Mouse (Mus musculus): ENCODE data around the gene Abca8b.
A peak's percentile ranks its signal among the peaks of the same experiment; 100 is the strongest.
"Not testable (repeated sequence)": the region's sequence is repeated elsewhere in the genome, so short reads cannot be mapped to it uniquely, and the experiment has no call there.

The Abca8b gene

DNA sequence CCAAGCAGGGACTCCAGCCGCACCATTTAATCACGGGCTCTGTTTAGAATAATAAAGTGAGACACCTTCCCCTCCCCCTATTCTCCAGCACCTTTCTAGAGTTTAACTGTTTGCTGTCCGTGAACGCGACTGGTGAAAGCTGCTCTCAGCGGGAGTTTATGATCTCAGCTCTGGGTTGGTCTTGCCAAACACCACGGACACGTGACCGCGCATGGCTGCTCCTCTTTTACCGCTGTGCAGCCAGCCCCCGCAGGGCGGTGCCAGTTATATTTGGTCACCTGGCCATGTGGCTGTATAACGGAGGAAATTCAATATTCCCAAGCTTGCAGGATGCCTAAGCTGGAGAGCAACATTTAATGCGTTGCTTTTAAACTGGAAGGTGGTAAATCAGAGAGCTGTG is at the start of gene Abca8b:
Gene Abca8b (minus strand): TSS at position 222 of the 400 bp plus-strand sequence.
- peak; percentile 59 to 65 for DNase-seq (ENCODE audit: low spot score in 2 of 2)

- DNase-seq (ENCODE audit: low spot score in 2 of 2): no peak
These were observed 42.1 kb upstream of the Abca8b start for GRCm38 (mm10) chr11:110037795-110038194.

DNA sequence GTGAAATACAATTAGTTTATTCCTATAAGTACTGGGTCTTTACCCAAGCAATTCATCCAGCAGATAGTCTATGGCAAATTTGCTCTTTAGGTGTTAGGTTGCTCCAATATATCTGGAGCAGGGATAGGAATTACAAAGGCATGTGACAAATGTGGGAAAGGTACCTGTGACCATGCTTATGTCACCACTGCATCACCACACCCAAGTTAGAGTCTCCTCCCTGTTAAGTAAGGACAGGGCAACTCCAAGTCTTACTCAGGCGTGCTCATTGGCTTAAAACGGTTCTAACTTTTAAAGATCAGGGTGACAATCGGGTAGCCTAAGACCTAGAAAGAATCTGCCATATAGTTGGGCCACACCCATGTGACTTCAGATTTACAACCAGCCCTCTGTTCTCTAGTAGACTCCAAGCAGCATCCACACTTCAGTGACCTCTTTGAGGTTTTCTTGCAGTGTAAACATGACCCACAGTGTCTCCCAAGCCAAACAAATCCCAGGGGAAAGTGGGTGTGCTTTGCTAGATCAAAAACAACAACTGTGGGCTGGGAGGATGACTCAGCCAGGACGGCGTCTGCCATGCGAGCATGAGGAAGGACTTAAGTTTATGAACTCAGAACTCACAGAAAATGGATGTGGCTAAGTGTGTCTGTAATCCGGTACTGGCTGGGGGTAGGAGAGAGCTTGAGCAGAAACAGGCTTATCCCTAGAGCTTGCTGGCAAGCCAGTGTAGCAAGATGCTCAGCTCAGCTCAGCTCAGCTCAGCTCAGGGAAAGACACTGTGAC is 33.5 kb upstream of the Abca8b start:
- no peak for DNase-seq (ENCODE audit: low spot score in 2 of 2)

DNA sequence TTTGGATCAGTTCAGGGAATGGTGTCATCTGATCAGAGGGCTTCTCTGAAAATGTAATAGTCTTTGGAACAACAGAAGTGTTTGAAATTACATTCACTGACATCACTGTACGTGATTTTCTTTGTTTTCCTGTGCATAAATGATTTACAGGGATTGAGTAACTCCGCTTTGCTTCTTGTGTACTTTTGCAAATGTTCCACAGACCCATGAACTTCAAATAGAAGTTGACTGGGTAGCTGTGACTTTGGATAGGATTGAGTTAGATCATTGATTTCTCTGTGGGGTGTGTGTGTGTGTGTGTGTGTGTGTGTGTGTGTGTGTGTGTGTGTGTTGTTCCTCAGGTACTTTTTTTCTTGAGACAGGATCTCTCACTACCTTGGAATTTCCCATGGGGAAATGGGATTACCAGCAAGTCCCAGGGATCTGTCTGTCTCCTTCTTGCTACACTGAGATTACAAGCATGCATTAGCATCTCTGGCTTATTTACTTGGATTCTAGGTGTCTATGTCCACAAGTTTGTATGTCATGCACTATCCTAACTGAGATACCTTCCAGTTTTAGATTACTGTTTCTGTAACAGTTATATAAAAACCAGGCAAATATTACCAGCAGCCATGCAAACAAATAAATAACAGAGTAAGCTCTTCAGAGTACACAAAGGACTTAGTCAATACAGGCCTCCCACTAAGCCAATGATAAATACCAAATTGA is 15.3 kb upstream of the Abca8b start:
- DNase-seq (ENCODE audit: low spot score in 2 of 2): no peak

GRCm38 (mm10) chr11:109995013-109995412 is 632 bp downstream of the Abca8b start:
- peak in 1 of 2 experiments; percentile 14 for DNase-seq (ENCODE audit: low spot score in 2 of 2)

- DNase-seq (ENCODE audit: low spot score in 2 of 2): no peak
These were observed 1.6 kb downstream of the Abca8b start for GRCm38 (mm10) chr11:109994014-109994413.

GRCm38 (mm10) chr11:109991270-109991669 is 4.4 kb downstream of the Abca8b start:
- DNase-seq (ENCODE audit: low spot score in 2 of 2): no peak

GRCm38 (mm10) chr11:109990256-109990655 is 5.4 kb downstream of the Abca8b start:
- DNase-seq (ENCODE audit: low spot score in 2 of 2): no peak

DNA sequence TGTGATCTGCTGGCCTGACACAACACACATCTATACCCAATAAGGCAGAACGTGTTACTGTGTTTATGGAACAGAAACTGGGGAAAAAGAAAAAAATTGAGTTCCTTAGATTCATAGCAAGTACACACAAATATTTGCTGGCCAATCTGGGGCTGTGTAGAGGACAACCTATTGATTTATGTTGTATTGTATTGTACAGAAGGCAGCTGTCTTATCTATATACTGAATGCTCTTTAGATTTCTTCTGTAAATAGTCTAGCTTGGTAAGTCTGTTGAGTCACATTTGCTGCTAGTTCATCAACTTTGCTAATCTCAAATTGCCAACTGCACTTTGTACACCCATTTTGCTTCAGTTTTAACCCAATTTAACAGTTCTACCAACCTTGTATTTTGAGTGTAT is 7.5 kb downstream of the Abca8b start:
- no peak for DNase-seq (ENCODE audit: low spot score in 2 of 2)

GRCm38 (mm10) chr11:109987460-109988072 is 8.1 kb downstream of the Abca8b start:
- not testable (repeated sequence) for DNase-seq (ENCODE audit: low spot score in 2 of 2)

GRCm38 (mm10) chr11:109981872-109982271 is 13.8 kb downstream of the Abca8b start:
- DNase-seq (ENCODE audit: low spot score in 2 of 2): no peak

DNA sequence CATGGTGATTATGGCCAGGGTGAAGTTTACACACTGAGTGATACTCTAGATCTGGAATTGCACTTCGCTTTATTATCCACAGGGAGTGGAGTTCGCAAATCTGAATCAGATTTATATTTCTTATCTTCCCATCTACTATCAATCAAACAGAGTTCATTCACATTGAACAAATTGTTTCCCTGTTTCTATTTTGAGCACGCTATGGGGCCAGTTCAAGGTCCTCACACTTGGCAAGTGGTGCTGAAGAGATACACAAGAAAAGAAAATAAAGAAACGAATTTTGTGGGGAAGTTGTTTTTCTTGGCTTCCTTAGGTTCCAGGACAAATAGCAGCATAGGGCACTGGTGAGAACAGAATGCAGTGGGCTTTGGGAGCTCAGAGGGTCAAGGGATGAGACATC is 25.1 kb downstream of the Abca8b start:
- DNase-seq (ENCODE audit: low spot score in 2 of 2): no peak

DNA sequence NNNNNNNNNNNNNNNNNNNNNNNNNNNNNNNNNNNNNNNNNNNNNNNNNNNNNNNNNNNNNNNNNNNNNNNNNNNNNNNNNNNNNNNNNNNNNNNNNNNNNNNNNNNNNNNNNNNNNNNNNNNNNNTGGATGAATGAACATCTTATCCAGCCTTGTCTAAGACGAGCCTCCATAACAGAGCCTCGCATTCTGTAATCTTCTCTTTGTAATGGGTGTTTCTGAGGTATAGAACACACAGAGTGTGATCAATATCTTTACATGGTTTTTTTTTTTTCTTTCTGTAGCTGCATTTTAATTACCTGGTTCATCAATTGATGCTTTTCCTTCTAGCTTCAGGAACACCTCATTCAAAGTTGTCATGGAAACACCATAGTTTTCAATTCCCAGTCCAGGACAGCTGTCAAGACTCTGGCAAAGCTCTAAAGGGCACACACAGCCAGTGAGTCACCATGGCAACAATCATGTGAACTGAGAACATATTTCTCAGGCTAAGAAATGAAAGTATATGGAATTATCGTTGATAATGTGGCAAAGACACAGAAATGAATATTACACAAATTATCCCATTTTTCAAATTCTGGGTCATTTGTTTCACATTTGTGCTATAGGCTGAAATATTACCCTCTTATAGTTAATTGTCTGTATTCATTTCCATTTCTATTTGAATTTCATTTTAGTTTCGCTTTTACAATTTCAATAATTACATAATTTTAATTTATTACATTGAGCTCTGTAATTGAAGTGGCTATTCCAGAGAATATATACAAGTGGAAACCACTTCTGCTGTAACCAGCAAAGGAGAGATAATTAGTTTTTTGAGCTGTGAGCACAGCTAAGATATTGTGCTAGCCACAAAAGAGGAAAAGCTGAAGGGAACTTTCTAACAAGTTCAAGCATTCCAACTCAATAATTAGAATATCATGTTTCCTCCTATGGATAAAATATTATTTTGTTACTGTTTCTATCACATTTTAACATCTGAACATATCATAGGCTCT is 33.9 kb downstream of the Abca8b start:
- DNase-seq (ENCODE audit: low spot score in 2 of 2): no peak

DNA sequence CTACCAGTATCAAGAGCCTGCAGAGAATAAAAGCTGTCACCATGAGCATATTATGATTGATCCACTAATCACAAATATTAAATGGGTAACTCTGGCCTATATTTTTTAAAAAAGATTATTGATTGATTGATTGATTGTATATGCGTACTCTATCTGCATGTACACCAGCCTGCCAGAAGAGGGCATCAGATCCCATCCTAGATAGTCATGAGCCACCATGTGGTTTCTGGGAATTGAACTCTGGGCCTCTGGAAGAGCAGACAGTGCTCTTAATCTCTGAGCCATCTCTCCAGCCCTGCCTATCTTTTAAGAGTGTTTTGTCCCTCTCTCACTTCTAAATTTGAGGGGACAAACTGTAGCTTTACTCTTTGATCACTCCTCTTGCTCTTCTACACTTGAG is 40.5 kb downstream of the Abca8b start:
- DNase-seq (ENCODE audit: low spot score in 2 of 2): no peak

GRCm38 (mm10) chr11:109936915-109937314 is 58.7 kb downstream of the Abca8b start:
- no peak for DNase-seq (ENCODE audit: low spot score in 2 of 2)

DNA sequence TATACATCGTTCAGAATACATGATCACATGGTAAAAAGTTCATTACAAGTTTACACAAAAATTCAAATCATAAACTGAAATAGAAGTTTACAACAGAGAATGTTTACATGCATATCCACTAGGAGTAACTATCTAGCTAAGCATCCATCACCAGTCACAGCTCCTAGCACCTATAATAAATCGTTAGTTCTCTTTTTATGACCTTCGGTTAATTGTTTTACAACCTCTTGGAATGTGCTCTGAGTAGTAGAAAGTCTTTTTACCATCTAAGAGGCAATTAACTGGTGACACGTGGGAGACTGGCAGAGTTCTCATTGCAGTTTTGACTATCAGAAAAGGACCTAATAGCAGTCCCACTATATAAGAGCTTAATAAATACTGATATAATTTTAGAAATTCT is 62.4 kb downstream of the Abca8b start:
- DNase-seq (ENCODE audit: low spot score in 2 of 2): not testable (repeated sequence)

- DNase-seq (ENCODE audit: low spot score in 2 of 2): no peak
These were observed 67.2 kb downstream of the Abca8b start for GRCm38 (mm10) chr11:109928489-109928888.

- DNase-seq (ENCODE audit: low spot score in 2 of 2): no peak
These were observed 68.6 kb downstream of the Abca8b start for GRCm38 (mm10) chr11:109926718-109927680.

DNA sequence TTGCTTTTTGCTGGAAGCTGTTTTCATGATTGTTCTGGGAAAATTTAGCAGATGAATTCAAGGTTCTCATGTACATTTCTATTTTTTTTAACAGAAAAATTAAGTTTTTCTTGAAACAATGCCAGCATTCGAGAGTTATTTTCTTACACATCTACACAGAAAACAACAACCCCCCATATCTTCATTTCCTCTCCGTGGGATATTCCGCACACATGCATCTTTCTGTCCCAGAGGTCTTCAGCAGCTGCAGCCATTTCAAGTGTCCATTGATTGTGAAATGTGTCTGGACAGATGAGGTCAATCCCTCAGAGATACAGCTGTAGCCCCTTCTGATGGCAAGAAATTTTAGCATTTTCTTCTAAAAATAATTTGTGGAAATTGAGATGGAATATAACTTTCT is 73.4 kb downstream of the Abca8b start:
- no peak for DNase-seq (ENCODE audit: low spot score in 2 of 2)

GRCm38 (mm10) chr11:109919480-109919879 is 76.2 kb downstream of the Abca8b start:
- DNase-seq (ENCODE audit: low spot score in 2 of 2): no peak

Data from frontal cortex, postnatal 25 days (tissue).